Mouse (Mus musculus) yolk sac, embryonic 10.5 days (tissue): ENCODE results near the gene Neurod6.

ENCODE experiments used
- DNase-seq: peaks from one replicate; pipeline ENCODE4 v3.0.0-alpha.2; 2017; ENCODE audit warnings: low spot score

The Neurod6 gene

GRCm38 (mm10) chr6:55646824-55647560 lies 34.1 kb downstream of the Neurod6 start:
- peak; percentile 19 for DNase-seq

GRCm38 (mm10) chr6:55646111-55646823 lies 34.8 kb downstream of the Neurod6 start:
- no peak for DNase-seq

DNA sequence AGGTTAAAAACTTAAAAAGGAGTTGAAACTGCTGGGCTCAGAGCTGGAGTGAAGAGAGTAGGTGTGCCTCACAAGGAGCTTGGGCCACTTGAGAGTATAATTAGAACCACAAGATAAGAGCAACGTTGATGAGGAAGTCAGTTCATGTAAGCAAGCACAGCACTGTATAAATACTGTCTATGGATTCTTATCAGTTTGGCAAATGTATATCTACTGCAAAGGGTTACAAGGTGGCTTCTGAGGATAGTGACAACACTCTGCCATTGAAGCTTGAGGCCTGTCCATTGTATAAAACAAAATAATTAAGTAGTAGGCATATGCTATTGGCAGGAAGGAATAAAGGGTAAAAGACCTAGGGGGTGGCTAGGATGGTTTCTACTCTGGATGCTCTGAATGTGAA lies 46.4 kb downstream of the Neurod6 start:
- no peak for DNase-seq
